Mouse (Mus musculus) liver, adult 2 months (tissue): ENCODE results near the gene Zic5. TPM values are rescaled to one million over a fixed set of nuclear protein-coding genes. Genes with fewer than 3 reads are reported as not detected.

Experiments used
- DNase-seq: peaks from one replicate; pipeline ENCODE4 v3.0.0-alpha.2; 2011; ENCODE audit warnings: low read depth, low spot score; ENCODE audit errors: extremely low read depth
- H3K27ac ChIP-seq: fragments of 200-500 bp; replicated peaks from 2 replicates; pipeline ENCODE4 v1.5.1; 2012; ENCODE audit warnings: low read depth, mild to moderate bottlenecking, control low read depth, inconsistent platforms, low read length; ENCODE audit not compliant: insufficient read depth
- H3K27me3 ChIP-seq: fragments of 200-500 bp; 2 replicates; pipeline ENCODE4 v1.6.1; 2012; ENCODE audit warnings: mild to moderate bottlenecking, moderate library complexity, low read length, inconsistent platforms; ENCODE audit not compliant: control insufficient read depth, insufficient read depth
- H3K36me3 ChIP-seq: fragments of 200-500 bp; 2 replicates; pipeline ENCODE4 v1.6.1; 2012; ENCODE audit warnings: low read length, inconsistent platforms; ENCODE audit not compliant: control insufficient read depth, insufficient read depth
- H3K4me1 ChIP-seq: fragments of 200-500 bp; 2 replicates; pipeline ENCODE4 v1.6.1; 2011; ENCODE audit warnings: low read length; ENCODE audit not compliant: control insufficient read depth, insufficient read depth
- H3K4me3 ChIP-seq: fragments of 200-500 bp; 2 replicates; pipeline ENCODE4 v1.5.1; 2011; ENCODE audit warnings: low read depth, mild to moderate bottlenecking, control low read depth, low read length, moderate library complexity; ENCODE audit not compliant: insufficient read depth
- H3K79me2 ChIP-seq: fragments of 200-500 bp; 2 replicates; pipeline ENCODE4 v1.6.1; 2012; ENCODE audit warnings: inconsistent platforms, mild to moderate bottlenecking, low read length, moderate library complexity; ENCODE audit not compliant: control insufficient read depth, insufficient read depth
- H3K9ac ChIP-seq: fragments of 200-500 bp; 2 replicates; pipeline ENCODE4 v1.6.1; 2012; ENCODE audit warnings: low read depth, mild to moderate bottlenecking, control low read depth, inconsistent platforms, low read length
- CTCF ChIP-seq: fragments of 200-500 bp; IDR thresholded peaks from 2 replicates; pipeline ENCODE4 v1.5.1; 2011; ENCODE audit warnings: low read depth, low read length, control low read depth
- POLR2A ChIP-seq: fragments of 200-500 bp; IDR thresholded peaks from 2 replicates; pipeline ENCODE4 v1.6.1; 2011; ENCODE audit warnings: low read length, control low read depth; ENCODE audit not compliant: insufficient read depth; ENCODE audit errors: extremely low read depth
- WGBS: fragments of 180-500 bp; shearing (Covaris S2); methylation state at CpG from one replicate; pipeline ENCODE4 v1.1.7; 2018; 5-methylcytosine and 5-hydroxymethylcytosine counted together
- polyA plus RNA-seq: library from polyadenylated mRNA; depleted of rRNA; stranded (reverse); fragments of >200 nt; gene quantifications from 2 replicates; pipeline ENCODE4 v1.2.3, GENCODE M21; 2012
- total RNA-seq: library from RNA; depleted of rRNA; stranded (reverse); fragments of >200 nt; gene quantifications from 2 replicates; pipeline ENCODE4 v1.2.3, GENCODE M21; 2014

The Zic5 gene
- total and polyA plus RNA-seq, 2 experiments = not detected

- Histone ChIP-seq H3K79me2 (no peaks in the 10 kb centered on the region), H3K9ac (no peak overlapping the region), H3K4me1 (no peaks in the 10 kb centered on the region), H3K27ac (no peak overlapping the region), H3K36me3 (no peaks in the 10 kb centered on the region), H3K27me3 (peaks cover 24% of the 10 kb centered on the region), H3K4me3 (no peak overlapping the region)
- no peak for DNase-seq
- WGBS = 12% methylated on average over 31 of the region's 31 CpGs
- TF ChIP-seq POLR2A (no peak), CTCF (no peak)
Observed at GRCm38 (mm10) chr14:122471449-122472085, 6.1 kb upstream of the Zic5 start.

- H3K4me1 ChIP-seq = peaks cover 2% of the 10 kb centered on the region; the same call in 1 of the 2 replicates
- no peak overlapping the region for H3K9ac ChIP-seq
- TF ChIP-seq POLR2A (no peak), CTCF (no peak)
- H3K4me3 ChIP-seq = no peak overlapping the region
- WGBS = 6% methylated on average over 28 of the region's 28 CpGs
- DNase-seq = no peak
- no peaks in the 10 kb centered on the region for H3K79me2 ChIP-seq
- H3K27ac ChIP-seq = no peak overlapping the region
- H3K27me3 ChIP-seq = peaks cover 18% of the 10 kb centered on the region
- H3K36me3 ChIP-seq = no peaks in the 10 kb centered on the region
Observed at GRCm38 (mm10) chr14:122468971-122469755, 3.7 kb upstream of the Zic5 start.

- H3K9ac ChIP-seq = no peak overlapping the region
- H3K4me3 ChIP-seq = no peak overlapping the region
- H3K79me2 ChIP-seq = no peaks in the 10 kb centered on the region
- H3K4me1 ChIP-seq = peaks cover 5% of the 10 kb centered on the region; the same call in 1 of the 2 replicates
- WGBS = 11% methylated on average over 23 of the region's 23 CpGs
- no peak for TF ChIP-seq POLR2A
- no peak for TF ChIP-seq CTCF
- H3K27ac ChIP-seq = no peak overlapping the region
- peaks cover 27% of the 10 kb centered on the region for H3K27me3 ChIP-seq
- no peaks in the 10 kb centered on the region for H3K36me3 ChIP-seq
- DNase-seq = no peak
Observed at GRCm38 (mm10) chr14:122467926-122468841, 2.7 kb upstream of the Zic5 start.

- no peak overlapping the region for H3K27ac ChIP-seq
- H3K4me1 ChIP-seq = peaks cover 5% of the 10 kb centered on the region; the same call in 1 of the 2 replicates
- H3K4me3 ChIP-seq = no peak overlapping the region
- peaks cover 22% of the 10 kb centered on the region for H3K27me3 ChIP-seq
- no peaks in the 10 kb centered on the region for H3K79me2 ChIP-seq
- no peak for TF ChIP-seq CTCF
- no peak for TF ChIP-seq POLR2A
- DNase-seq = no peak
- no peaks in the 10 kb centered on the region for H3K36me3 ChIP-seq
- WGBS = 61% methylated on average over 7 of the region's 7 CpGs
- H3K9ac ChIP-seq = no peak overlapping the region
Observed at GRCm38 (mm10) chr14:122466756-122467362, 1.4 kb upstream of the Zic5 start.

- 37% methylated on average over 13 of the region's 13 CpGs for WGBS
- Histone ChIP-seq H3K9ac (no peak overlapping the region), H3K79me2 (no peaks in the 10 kb centered on the region), H3K27ac (no peak overlapping the region), H3K4me3 (no peak overlapping the region), H3K4me1 (peaks cover 5% of the 10 kb centered on the region; the same call in 1 of the 2 replicates), H3K27me3 (peaks cover 22% of the 10 kb centered on the region), H3K36me3 (no peaks in the 10 kb centered on the region)
- no peak for DNase-seq
- TF ChIP-seq POLR2A (no peak), CTCF (no peak)
Observed at GRCm38 (mm10) chr14:122465931-122466490, 534 bp upstream of the Zic5 start.
